Mouse (Mus musculus): Measurements from ENCODE around the gene Tmprss2. TPM values are rescaled to one million over a fixed set of nuclear protein-coding genes. Genes with fewer than 3 reads are reported as not detected.

Tmprss2 gene
- polyA plus RNA-seq (2014; fragmentation: Nextera tagmentation; extraction: Ambion mirVana), result 0.63 TPM in 1 of 2 replicates, not detected in the other

DNA sequence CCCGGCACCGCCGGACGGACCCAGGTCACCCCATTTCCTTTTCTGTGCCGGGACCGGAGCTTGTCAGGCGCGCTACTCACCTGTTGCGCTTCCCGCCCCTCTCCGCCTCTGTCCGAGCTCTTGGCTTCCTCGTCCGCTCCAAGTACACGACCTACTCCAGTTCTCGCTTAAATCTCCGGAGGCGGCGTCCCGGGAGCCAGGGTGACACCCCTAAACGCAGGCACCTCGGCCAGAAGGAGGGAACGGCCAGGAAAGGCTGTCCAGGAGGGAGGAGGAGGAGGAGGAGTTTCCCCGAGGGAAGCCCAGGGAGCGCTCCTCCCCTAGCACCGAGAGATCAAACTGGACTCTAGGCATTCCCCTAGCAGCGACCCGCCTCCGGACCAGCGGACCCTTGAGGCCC lies at the start of gene Tmprss2:
TSS of gene Tmprss2 (minus strand) at position 257 of the 400 bp plus-strand sequence.
- WGBS, result 1% methylated on average over 30 of the region's 30 CpGs
- no peak within 1 kb of the TSS for H3K27ac ChIP-seq (ENCODE audit: low read depth, low read length)
- ATAC-seq (ENCODE audit: low read depth), result no peak
- H3K4me2 ChIP-seq (ENCODE audit: low read depth, low read length), result peak within 1 kb of the TSS; percentile 57
- H3K27me3 ChIP-seq (ENCODE audit: control insufficient read depth, insufficient read depth, low read length), result peaks cover 26% of the 10 kb centered on the region
- 0 out of 2 replicates have a peak within 1 kb of the TSS, but pooled peaks have one; percentile 32 for H3K9ac ChIP-seq (replicated peaks; ENCODE audit: low read depth, low read length)
- no peaks in the 10 kb centered on the region for H3K36me3 ChIP-seq (ENCODE audit: control insufficient read depth, insufficient read depth, low read length)
- H3K9me3 ChIP-seq (ENCODE audit: control insufficient read depth, low read length), result no peaks in the 10 kb centered on the region
- H3K4me1 ChIP-seq (ENCODE audit: control insufficient read depth, insufficient read depth, low read length), result peaks cover 6% of the 10 kb centered on the region; the same call in 1 of the 2 replicates
- peak within 1 kb of the TSS; percentile 25 for H3K4me3 ChIP-seq (ENCODE audit: low read depth, low read length)

GRCm38 (mm10) chr16:97659225-97659658 lies 48.2 kb upstream of the Tmprss2 start:
- Histone ChIP-seq H3K27ac (ENCODE audit: low read depth, low read length) (no peak overlapping the region), H3K9me3 (ENCODE audit: control insufficient read depth, low read length) (no peaks in the 10 kb centered on the region), H3K27me3 (ENCODE audit: control insufficient read depth, insufficient read depth, low read length) (no peaks in the 10 kb centered on the region), H3K4me2 (ENCODE audit: low read depth, low read length) (no peak overlapping the region), H3K36me3 (ENCODE audit: control insufficient read depth, insufficient read depth, low read length) (no peaks in the 10 kb centered on the region), H3K4me3 (ENCODE audit: low read depth, low read length) (no peak overlapping the region), H3K4me1 (ENCODE audit: control insufficient read depth, insufficient read depth, low read length) (no peaks in the 10 kb centered on the region), H3K9ac (replicated peaks; ENCODE audit: low read depth, low read length) (no peak overlapping the region)
- 6% methylated on average over 1 of the region's 1 CpGs for WGBS
- ATAC-seq (ENCODE audit: low read depth), result no peak

DNA sequence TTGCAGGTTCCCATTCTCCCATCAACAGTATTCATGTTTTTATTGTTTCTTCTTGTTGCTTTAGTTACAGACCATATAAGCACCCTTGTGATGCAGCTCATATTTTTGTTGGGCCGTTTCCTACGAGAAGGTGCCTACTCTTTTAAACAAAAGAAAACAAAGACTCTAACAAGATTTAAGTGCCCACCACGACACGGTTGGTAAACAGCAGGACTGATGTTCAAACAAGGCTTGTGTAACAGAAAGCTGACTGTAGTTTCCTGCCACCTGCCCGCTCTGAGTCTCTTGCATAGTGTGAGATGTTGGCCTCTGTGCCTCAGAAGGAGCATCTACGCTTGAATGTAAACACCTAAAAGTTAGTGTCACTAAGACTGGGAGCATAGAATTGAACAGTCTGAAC lies 47.5 kb upstream of the Tmprss2 start:
- Histone ChIP-seq H3K4me3 (ENCODE audit: low read depth, low read length) (no peak overlapping the region), H3K27ac (ENCODE audit: low read depth, low read length) (no peak overlapping the region), H3K4me2 (ENCODE audit: low read depth, low read length) (no peak overlapping the region), H3K9ac (replicated peaks; ENCODE audit: low read depth, low read length) (no peak overlapping the region), H3K9me3 (ENCODE audit: control insufficient read depth, low read length) (no peaks in the 10 kb centered on the region), H3K4me1 (ENCODE audit: control insufficient read depth, insufficient read depth, low read length) (no peaks in the 10 kb centered on the region), H3K27me3 (ENCODE audit: control insufficient read depth, insufficient read depth, low read length) (no peaks in the 10 kb centered on the region), H3K36me3 (ENCODE audit: control insufficient read depth, insufficient read depth, low read length) (no peaks in the 10 kb centered on the region)
- no peak for ATAC-seq (ENCODE audit: low read depth)
- WGBS, result 15% methylated on average over 6 of the region's 6 CpGs

DNA sequence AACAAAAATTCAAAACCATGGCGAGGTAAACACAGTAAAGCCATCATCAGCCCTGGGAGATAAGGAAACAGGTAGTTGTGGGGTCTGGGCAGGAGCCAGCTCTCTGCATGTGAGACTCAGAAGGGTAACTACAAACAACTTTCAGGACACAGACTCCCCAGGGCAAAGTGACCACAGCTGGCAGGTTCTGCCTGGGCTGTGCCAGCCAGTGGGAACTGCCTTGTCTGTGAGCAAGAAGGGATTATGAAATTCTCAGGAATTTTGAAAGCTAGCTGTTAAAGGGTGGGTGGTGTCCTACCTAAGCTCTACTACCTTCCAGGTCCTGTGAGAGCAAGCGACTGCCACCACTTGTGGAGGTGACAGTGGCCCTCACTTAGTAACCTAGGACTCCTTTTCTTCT lies 44.8 kb upstream of the Tmprss2 start:
- no peak overlapping the region for H3K4me2 ChIP-seq (ENCODE audit: low read depth, low read length)
- no peaks in the 10 kb centered on the region for H3K27me3 ChIP-seq (ENCODE audit: control insufficient read depth, insufficient read depth, low read length)
- WGBS, result 90% methylated on average over 2 of the region's 2 CpGs
- H3K9ac ChIP-seq (replicated peaks; ENCODE audit: low read depth, low read length), result no peak overlapping the region
- H3K27ac ChIP-seq (ENCODE audit: low read depth, low read length), result no peak overlapping the region
- no peaks in the 10 kb centered on the region for H3K4me1 ChIP-seq (ENCODE audit: control insufficient read depth, insufficient read depth, low read length)
- no peaks in the 10 kb centered on the region for H3K36me3 ChIP-seq (ENCODE audit: control insufficient read depth, insufficient read depth, low read length)
- ATAC-seq (ENCODE audit: low read depth), result no peak
- H3K4me3 ChIP-seq (ENCODE audit: low read depth, low read length), result no peak overlapping the region
- H3K9me3 ChIP-seq (ENCODE audit: control insufficient read depth, low read length), result no peaks in the 10 kb centered on the region

- Histone ChIP-seq H3K4me1 (ENCODE audit: control insufficient read depth, insufficient read depth, low read length) (no peaks in the 10 kb centered on the region), H3K4me3 (ENCODE audit: low read depth, low read length) (no peak overlapping the region), H3K9ac (replicated peaks; ENCODE audit: low read depth, low read length) (no peak overlapping the region), H3K9me3 (ENCODE audit: control insufficient read depth, low read length) (no peaks in the 10 kb centered on the region), H3K4me2 (ENCODE audit: low read depth, low read length) (no peak overlapping the region), H3K27me3 (ENCODE audit: control insufficient read depth, insufficient read depth, low read length) (no peaks in the 10 kb centered on the region), H3K27ac (ENCODE audit: low read depth, low read length) (no peak overlapping the region), H3K36me3 (ENCODE audit: control insufficient read depth, insufficient read depth, low read length) (no peaks in the 10 kb centered on the region)
- no peak for ATAC-seq (ENCODE audit: low read depth)
- WGBS, result 82% methylated on average over 9 of the region's 9 CpGs
Measured at GRCm38 (mm10) chr16:97649522-97650188, 38.7 kb upstream of the Tmprss2 start.

- Histone ChIP-seq H3K27ac (ENCODE audit: low read depth, low read length) (no peak overlapping the region), H3K9ac (replicated peaks; ENCODE audit: low read depth, low read length) (no peak overlapping the region), H3K4me3 (ENCODE audit: low read depth, low read length) (no peak overlapping the region), H3K4me2 (ENCODE audit: low read depth, low read length) (no peak overlapping the region), H3K27me3 (ENCODE audit: control insufficient read depth, insufficient read depth, low read length) (no peaks in the 10 kb centered on the region), H3K9me3 (ENCODE audit: control insufficient read depth, low read length) (no peaks in the 10 kb centered on the region), H3K4me1 (ENCODE audit: control insufficient read depth, insufficient read depth, low read length) (no peaks in the 10 kb centered on the region), H3K36me3 (ENCODE audit: control insufficient read depth, insufficient read depth, low read length) (no peaks in the 10 kb centered on the region)
- no peak for ATAC-seq (ENCODE audit: low read depth)
Measured at GRCm38 (mm10) chr16:97644681-97645080, 33.7 kb upstream of the Tmprss2 start.

- 90% methylated on average over 3 of the region's 3 CpGs for WGBS
- no peak overlapping the region for H3K4me3 ChIP-seq (ENCODE audit: low read depth, low read length)
- no peak overlapping the region for H3K9ac ChIP-seq (replicated peaks; ENCODE audit: low read depth, low read length)
- no peaks in the 10 kb centered on the region for H3K9me3 ChIP-seq (ENCODE audit: control insufficient read depth, low read length)
- ATAC-seq (ENCODE audit: low read depth), result no peak
- no peak overlapping the region for H3K4me2 ChIP-seq (ENCODE audit: low read depth, low read length)
- no peaks in the 10 kb centered on the region for H3K27me3 ChIP-seq (ENCODE audit: control insufficient read depth, insufficient read depth, low read length)
- H3K4me1 ChIP-seq (ENCODE audit: control insufficient read depth, insufficient read depth, low read length), result no peaks in the 10 kb centered on the region
- no peaks in the 10 kb centered on the region for H3K36me3 ChIP-seq (ENCODE audit: control insufficient read depth, insufficient read depth, low read length)
- no peak overlapping the region for H3K27ac ChIP-seq (ENCODE audit: low read depth, low read length)
Measured at GRCm38 (mm10) chr16:97639630-97640029, 28.6 kb upstream of the Tmprss2 start.

DNA sequence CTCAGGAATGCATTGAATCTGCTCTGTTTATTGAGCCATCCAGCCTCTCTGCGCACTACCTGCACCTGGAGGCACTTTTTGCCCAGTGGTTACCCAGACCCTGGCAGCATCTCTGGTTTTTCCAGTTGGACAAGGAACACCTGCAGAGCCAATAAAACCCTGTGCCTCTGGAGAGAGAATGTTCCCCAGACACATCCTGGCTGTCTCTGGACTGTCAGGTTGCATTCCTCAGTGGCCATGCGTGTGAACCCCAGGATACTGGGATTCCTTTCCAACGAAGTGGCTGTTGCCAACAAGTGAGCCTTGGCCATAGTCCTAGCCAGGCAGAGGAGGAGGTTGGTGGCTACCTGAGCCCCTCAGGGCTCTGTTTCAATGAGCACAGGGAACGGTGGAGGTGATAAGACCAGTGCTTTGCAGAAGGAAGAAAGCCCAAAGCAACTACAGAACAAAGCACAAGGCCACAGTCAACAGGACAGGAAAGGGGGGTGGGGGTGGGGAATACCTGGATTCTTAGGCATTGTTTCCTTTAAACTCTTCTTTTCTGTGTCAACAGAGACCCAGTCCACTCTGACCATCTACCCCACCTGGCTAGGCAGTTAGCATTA lies 22.0 kb upstream of the Tmprss2 start:
- H3K4me1 ChIP-seq (ENCODE audit: control insufficient read depth, insufficient read depth, low read length), result no peaks in the 10 kb centered on the region
- H3K4me3 ChIP-seq (ENCODE audit: low read depth, low read length), result no peak overlapping the region
- no peak overlapping the region for H3K4me2 ChIP-seq (ENCODE audit: low read depth, low read length)
- no peaks in the 10 kb centered on the region for H3K36me3 ChIP-seq (ENCODE audit: control insufficient read depth, insufficient read depth, low read length)
- no peaks in the 10 kb centered on the region for H3K9me3 ChIP-seq (ENCODE audit: control insufficient read depth, low read length)
- no peak overlapping the region for H3K9ac ChIP-seq (replicated peaks; ENCODE audit: low read depth, low read length)
- no peaks in the 10 kb centered on the region for H3K27me3 ChIP-seq (ENCODE audit: control insufficient read depth, insufficient read depth, low read length)
- ATAC-seq (ENCODE audit: low read depth), result no peak
- H3K27ac ChIP-seq (ENCODE audit: low read depth, low read length), result no peak overlapping the region
- WGBS, result 75% methylated on average over 4 of the region's 4 CpGs

- H3K36me3 ChIP-seq (ENCODE audit: control insufficient read depth, insufficient read depth, low read length), result no peaks in the 10 kb centered on the region
- no peak overlapping the region for H3K27ac ChIP-seq (ENCODE audit: low read depth, low read length)
- H3K9me3 ChIP-seq (ENCODE audit: control insufficient read depth, low read length), result no peaks in the 10 kb centered on the region
- no peaks in the 10 kb centered on the region for H3K27me3 ChIP-seq (ENCODE audit: control insufficient read depth, insufficient read depth, low read length)
- WGBS, result 90% methylated on average over 6 of the region's 6 CpGs
- H3K4me2 ChIP-seq (ENCODE audit: low read depth, low read length), result no peak overlapping the region
- H3K4me1 ChIP-seq (ENCODE audit: control insufficient read depth, insufficient read depth, low read length), result no peaks in the 10 kb centered on the region
- H3K9ac ChIP-seq (replicated peaks; ENCODE audit: low read depth, low read length), result no peak overlapping the region
- no peak overlapping the region for H3K4me3 ChIP-seq (ENCODE audit: low read depth, low read length)
- ATAC-seq (ENCODE audit: low read depth), result no peak
Measured at GRCm38 (mm10) chr16:97623166-97623565, 12.2 kb upstream of the Tmprss2 start.

Measured in neural tube, embryonic 14.5 days (tissue).